Mouse (Mus musculus) ovary, postnatal 14 days (tissue): ENCODE data around the gene B230219D22Rik.

ENCODE experiments used
- DNase-seq: peaks from one replicate; pipeline ENCODE4 v3.0.0; 2022; ENCODE audit warnings: low spot score

B230219D22Rik gene

DNA sequence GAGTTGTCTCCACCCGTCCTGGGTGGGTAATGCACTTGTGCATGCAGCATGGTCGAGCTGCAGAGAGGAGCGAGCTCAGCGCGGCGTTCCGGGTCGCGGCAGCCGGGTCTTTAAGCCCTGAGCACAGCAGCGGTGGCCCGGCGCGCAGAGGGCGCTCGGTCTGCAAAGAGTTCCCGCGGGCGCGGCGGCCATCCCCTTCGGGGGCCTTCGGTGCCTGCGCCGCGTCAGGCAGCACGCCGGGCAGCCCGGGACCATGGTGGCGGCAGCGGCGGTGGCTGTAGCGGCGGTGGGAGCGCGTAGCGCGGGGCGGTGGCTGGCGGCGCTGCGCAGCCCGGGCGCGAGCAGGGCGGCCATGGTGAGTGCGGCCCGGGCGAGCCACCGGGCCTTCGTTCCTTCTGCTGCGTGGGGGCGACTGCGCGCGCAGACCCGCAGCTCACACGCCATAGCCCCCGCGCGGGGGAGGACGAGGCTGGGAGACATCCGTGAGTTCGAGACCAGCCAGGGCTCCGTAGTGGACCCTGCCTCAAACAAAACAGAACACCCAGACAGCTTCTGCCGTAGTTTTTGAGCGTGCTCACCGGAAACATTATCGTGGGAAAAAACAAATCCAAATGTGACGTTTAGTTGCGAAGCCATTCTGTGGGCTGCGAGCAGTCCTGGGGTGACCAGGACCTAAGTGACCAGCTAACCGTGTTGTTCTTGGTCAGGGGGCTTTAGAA is 34.4 kb downstream of the B230219D22Rik start, which contains the start of gene Pcbd2:
Gene Pcbd2 (plus strand): TSS at position 249 of the 719 bp plus-strand sequence.
- peak; percentile 82 for DNase-seq

DNA sequence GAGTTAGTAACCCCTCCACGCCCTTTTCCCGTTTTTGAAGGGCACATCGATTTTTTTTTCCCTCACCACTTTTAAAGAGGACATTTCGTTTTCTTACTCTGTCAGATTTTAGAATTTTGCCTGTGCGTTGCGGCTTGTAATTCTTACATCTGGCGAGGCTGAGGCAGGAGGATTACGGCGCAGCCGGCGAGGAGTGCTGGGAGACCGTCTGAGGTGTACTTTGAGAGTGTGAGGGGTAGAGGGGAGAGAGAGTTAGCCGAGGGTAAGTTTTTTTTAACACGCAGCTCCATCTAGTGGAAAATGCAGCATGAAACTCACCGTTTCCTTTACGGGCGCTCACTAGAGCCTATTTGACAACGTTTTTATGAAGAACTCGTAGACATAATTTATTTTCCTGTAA is 34.9 kb downstream of the B230219D22Rik start:
- peak; percentile 64 for DNase-seq

DNA sequence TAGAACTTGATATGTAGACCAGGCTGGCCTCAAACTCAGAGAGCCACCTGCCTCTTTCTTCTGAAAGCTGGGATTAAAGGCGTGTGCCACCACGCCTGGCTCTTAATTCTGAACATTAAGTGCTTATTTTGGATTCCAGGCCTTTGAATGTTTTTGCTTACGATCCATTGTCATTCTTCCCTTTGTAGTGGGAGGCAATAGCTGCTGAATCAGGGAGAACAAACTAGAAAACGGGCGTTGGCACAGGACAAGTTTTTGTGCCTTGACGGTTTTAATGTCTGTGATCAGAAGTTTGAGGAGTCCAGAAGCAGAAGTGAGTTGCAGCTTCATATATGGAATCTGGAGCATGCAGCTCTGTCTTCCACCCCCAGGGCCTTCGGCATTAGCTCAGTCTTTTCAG is 37.8 kb downstream of the B230219D22Rik start:
- DNase-seq = no peak

DNA sequence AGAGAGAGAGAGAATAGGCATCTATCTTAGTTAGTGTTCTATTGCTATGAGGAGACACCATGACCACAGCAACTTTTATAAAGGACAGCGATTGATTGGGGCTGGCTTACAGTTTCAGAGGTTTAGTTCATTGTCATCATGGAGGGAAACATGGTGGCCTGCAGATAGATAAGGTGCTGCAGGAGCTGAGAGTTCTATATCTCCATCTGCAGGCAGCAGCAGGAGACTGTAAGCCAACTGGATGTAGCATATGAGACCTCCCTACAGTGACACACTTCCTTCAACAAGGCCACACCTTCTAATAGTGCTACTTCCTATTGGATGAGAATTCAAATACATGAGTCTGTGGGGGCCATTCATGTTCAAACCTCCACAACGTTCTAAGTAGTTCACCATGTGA is 39.2 kb downstream of the B230219D22Rik start:
- no peak for DNase-seq

DNA sequence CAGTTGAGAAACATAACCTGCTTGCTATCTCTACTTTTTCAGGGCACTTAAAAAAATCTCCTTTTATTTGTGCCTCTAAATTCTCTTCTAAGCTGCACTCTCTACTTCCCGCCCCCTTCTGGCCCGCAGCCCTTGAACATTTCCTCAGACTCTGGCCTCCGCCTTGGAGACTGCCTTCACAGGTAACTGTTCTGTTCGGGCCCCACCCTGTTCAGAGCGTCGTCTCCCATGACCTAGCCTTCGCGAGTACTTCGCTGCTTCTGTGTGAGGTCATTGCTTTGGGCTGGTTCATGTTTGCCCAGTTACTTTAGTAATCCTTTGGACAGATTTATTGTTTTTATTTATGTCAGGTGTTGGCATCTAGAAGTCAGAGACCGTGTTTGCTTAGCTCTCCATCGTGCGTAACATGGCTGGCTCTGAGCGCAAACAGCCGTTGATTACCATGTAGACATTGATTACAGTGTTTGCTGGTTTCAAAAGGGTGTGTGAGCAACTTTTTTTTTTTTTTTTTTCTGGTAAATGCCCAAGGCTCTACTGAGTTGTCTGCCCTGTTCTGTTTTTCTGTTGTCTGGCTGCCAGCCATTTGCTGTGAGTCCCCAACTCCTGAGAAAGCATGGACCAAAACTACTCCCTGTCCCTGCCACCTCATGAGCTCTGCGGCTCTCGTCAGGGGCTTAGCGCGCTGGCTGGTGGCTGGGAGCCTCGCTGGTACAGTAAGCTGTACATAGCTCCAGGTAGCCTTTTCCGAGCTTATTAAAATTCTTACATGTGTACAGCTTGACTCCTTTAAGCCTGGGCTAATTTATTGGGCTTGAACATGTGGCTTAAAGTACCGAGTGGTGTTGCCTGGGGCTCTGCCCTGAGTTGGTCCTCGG is 40.9 kb downstream of the B230219D22Rik start:
- DNase-seq = no peak

DNA sequence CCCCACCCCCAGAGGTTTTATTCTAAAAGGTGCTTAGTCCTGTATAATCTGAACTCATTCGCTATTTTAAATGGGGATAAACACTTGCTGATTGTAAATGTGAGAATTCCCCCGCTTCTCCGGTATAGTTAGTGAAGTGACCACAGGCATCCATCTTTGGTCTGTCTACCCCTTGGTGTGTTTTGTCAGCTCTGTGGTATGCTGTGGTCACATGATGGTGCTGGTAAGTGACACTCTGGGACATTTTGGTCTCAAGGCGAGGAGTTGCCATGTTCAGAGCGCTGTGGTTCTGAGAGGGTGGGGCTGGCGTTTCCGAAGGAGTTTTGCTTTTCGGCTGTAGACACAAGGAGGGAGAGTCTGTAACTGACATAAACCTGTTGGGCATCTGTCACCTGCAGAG is 45.0 kb downstream of the B230219D22Rik start:
- no peak for DNase-seq

DNA sequence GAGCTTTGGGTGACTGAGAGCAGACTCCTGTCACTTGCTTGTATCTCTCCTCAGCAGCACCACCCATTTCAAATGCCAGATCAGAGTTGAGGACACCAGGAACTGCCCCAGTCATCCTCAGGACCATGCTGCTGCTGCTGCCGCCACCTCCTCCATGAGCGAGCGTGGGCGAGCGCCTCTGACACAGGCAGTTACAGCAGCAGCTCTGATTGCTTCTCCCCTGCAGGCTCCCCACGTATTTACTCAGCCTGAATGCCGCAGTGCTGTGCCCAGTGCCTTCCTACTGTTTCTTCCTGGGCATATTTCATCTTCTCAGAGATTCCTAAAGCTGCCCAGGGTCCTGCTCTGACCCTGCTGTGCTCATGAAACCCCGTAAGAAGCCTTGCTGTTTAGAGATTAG is 49.4 kb downstream of the B230219D22Rik start:
- no peak for DNase-seq
